Mouse (Mus musculus) liver, embryonic 16.5 days (tissue): ENCODE results near the gene Ruvbl2. TPM values are rescaled to one million over a fixed set of nuclear protein-coding genes. Genes with fewer than 3 reads are reported as not detected.
"Not testable (repeated sequence)": the region's sequence is repeated elsewhere in the genome, so short reads cannot be mapped to it uniquely, and the experiment has no call there.

Source experiments
- ATAC-seq: fragments of 200-750 bp; cut with Nextera tagmentation; 2 replicates; pipeline ENCODE4 v1.8.0; 2017; ENCODE audit warnings: low read depth, mild to moderate bottlenecking, moderate number of reproducible peaks, moderate library complexity
- H3K27ac ChIP-seq: fragments of 300-500 bp; sonication (generic); 2 replicates; pipeline ENCODE4 v1.5.1; 2014; ENCODE audit warnings: mild to moderate bottlenecking, low read length
- H3K27me3 ChIP-seq: fragments of 300-500 bp; sonication (generic); 2 replicates; pipeline ENCODE4 v1.6.1; 2014; ENCODE audit warnings: low read depth, low read length, mixed read lengths; ENCODE audit not compliant: control insufficient read depth, insufficient read depth
- H3K36me3 ChIP-seq: fragments of 300-500 bp; sonication (generic); 2 replicates; pipeline ENCODE4 v1.6.1; 2014; ENCODE audit warnings: mild to moderate bottlenecking; ENCODE audit not compliant: control insufficient read depth, insufficient read depth
- H3K4me1 ChIP-seq: fragments of 300-500 bp; sonication (generic); 2 replicates; pipeline ENCODE4 v1.6.1; 2014; ENCODE audit warnings: low read depth, low read length, mixed read lengths; ENCODE audit not compliant: control insufficient read depth
- H3K4me2 ChIP-seq: fragments of 300-500 bp; sonication (generic); 2 replicates; pipeline ENCODE4 v1.6.1; 2014; ENCODE audit warnings: low read depth, low read length, mixed read lengths
- H3K4me3 ChIP-seq: fragments of 300-500 bp; sonication (generic); 2 replicates; pipeline ENCODE4 v1.5.1; 2014; ENCODE audit warnings: low read depth, mild to moderate bottlenecking, low read length
- H3K9ac ChIP-seq: fragments of 300-500 bp; sonication (generic); 2 replicates; pipeline ENCODE4 v1.6.1; 2014; ENCODE audit warnings: low read depth, low read length
- H3K9me3 ChIP-seq: fragments of 300-500 bp; sonication (generic); replicated peaks from 2 replicates; pipeline ENCODE4 v1.6.1; 2016; ENCODE audit warnings: low read length; ENCODE audit not compliant: control insufficient read depth
- WGBS: fragments of 180-500 bp; shearing (Covaris S2); extraction: QIAGEN DNeasy Blood & Tissue Kit; methylation state at CpG from one replicate; pipeline ENCODE4 v1.1.7; 2014; ENCODE audit not compliant: insufficient replicate concordance; 5-methylcytosine and 5-hydroxymethylcytosine counted together
- microRNA-seq: library from miRNA; unstranded; fragments of <30 nt; microRNA quantifications from one replicate; pipeline ENCODE4, GENCODE M21; 2016
- polyA plus RNA-seq: library from polyadenylated mRNA; unstranded; fragments of >200 nt; fragmentation: Nextera tagmentation; extraction: Ambion mirVana; gene quantifications from 2 replicates; pipeline ENCODE4 v1.2.1, GENCODE M21; 2015

The Ruvbl2 gene
- polyA plus RNA-seq, 1 experiment from 2014 or later: 59.4 TPM

DNA sequence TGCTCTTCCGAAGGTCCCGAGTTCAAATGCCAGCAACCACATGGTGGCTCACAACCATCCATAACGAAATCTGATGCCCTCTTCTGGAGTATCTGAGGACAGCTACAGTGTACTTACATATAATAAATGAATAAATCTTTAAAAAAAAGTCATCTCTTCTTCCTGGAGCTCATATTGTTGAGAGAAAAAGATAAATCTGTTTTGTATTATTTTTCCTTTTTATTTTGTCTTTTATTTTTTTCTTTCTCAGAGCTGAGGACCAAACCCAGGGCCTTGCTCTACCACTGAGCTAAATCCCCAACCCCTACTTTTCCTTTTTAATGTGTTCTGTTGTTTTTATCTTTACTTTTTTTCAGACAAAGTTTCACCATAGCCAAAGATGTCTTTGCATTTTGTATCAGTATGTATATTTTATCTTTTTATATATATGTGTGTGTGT is 41.5 kb downstream of the Ruvbl2 start:
- WGBS: 3% methylated on average over 3 of the region's 3 CpGs
- Histone ChIP-seq H3K9ac (peak overlapping the region; percentile 71), H3K27ac (peak overlapping the region; percentile 94), H3K36me3 (peaks cover 20% of the 10 kb centered on the region), H3K4me2 (peak overlapping the region; percentile 86), H3K4me1 (peaks cover 18% of the 10 kb centered on the region), H3K4me3 (peak overlapping the region; percentile 86)
- peak; percentile 33 for ATAC-seq
- not testable (repeated sequence) for H3K9me3 ChIP-seq, H3K27me3 ChIP-seq

DNA sequence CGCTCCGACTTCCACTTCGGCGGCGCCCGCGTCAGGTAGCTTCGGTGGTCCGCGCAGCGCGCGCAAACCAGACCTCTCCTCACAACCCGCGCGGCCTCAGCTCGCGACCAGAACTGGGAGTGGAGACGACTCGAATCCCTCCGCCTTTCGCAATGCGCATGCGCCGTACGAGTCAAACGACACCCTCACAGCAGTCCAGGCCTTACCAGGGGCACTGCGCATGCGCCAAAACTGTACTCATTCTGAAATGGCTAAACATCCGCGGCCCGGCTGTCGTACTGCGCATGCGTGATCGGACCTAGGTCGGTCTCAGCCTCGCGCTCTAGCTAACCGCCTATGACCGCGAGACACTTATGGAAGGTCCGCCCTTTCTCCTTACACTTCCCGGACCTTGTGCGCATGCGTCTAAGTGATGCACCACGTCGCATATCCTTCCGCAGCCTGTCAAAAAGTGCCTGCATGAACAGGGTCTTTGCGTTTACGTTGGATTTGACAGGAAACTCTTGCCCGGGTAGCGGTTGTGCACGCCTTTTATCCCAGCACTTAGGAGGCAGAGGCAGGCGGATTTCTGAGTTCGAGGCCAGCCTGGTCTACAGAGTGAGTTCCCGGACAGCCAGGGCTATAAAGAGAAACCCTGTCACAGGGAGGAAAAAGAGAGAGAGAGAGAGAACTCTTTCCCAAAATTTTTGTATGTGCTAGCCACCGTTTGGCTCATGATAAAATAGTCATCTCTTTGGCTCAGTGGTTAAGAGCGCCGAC is 42.1 kb downstream of the Ruvbl2 start, which contains the start of gene Snrnp70:
Gene Snrnp70 (minus strand): TSS at position 165 of the 759 bp plus-strand sequence.
- Histone ChIP-seq H3K4me2 (peak within 1 kb of the TSS; percentile 86), H3K9ac (peak within 1 kb of the TSS; percentile 94), H3K27me3 (no peaks in the 10 kb centered on the region), H3K9me3 (no peaks in the 10 kb centered on the region), H3K4me1 (peaks cover 18% of the 10 kb centered on the region), H3K27ac (peak within 1 kb of the TSS; percentile 94), H3K36me3 (peaks cover 22% of the 10 kb centered on the region), H3K4me3 (peak within 1 kb of the TSS; percentile 86)
- under 1% methylated on average over 60 of the region's 60 CpGs for WGBS
- ATAC-seq: peak; percentile 96

- ATAC-seq: peak; percentile 69
- peaks cover 28% of the 10 kb centered on the region for H3K36me3 ChIP-seq
- WGBS: under 1% methylated on average over 19 of the region's 20 CpGs
- H3K4me3 ChIP-seq: peak overlapping the region; percentile 86
- H3K4me1 ChIP-seq: peaks cover 18% of the 10 kb centered on the region
- peak overlapping the region; percentile 94 for H3K27ac ChIP-seq
- H3K9ac ChIP-seq: peak overlapping the region; percentile 94
- no peaks in the 10 kb centered on the region for H3K27me3 ChIP-seq
- peak overlapping the region; percentile 84 for H3K4me2 ChIP-seq
- no peaks in the 10 kb centered on the region for H3K9me3 ChIP-seq
These were observed 42.8 kb downstream of the Ruvbl2 start for GRCm38 (mm10) chr7:45395129-45395541.

DNA sequence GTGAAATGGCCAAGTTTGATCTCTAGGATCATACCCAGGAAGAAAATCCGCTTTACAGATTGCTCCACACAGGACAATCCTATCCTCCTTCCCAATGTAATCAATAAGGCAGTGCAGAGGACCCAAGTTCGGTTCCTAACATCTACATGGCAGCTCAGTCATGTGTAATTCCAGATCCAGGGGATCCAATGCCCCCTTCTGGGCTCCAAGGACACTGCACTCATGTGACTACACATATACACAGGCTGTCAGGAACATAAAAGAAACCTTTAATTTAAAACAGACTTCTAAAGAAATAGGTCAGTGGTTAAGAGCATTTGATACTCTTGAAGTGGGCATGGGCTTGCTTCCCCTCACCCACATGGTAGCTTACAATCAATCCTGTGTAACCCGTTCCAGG is 51.8 kb downstream of the Ruvbl2 start:
- no peak overlapping the region for H3K27ac ChIP-seq
- no peak overlapping the region for H3K4me2 ChIP-seq
- H3K27me3 ChIP-seq: no peaks in the 10 kb centered on the region
- no peaks in the 10 kb centered on the region for H3K9me3 ChIP-seq
- ATAC-seq: no peak
- H3K4me1 ChIP-seq: no peaks in the 10 kb centered on the region
- H3K4me3 ChIP-seq: no peak overlapping the region
- H3K9ac ChIP-seq: no peak overlapping the region
- H3K36me3 ChIP-seq: peaks cover 82% of the 10 kb centered on the region
- 91% methylated on average over 3 of the region's 3 CpGs for WGBS

- Histone ChIP-seq H3K36me3 (peaks cover 54% of the 10 kb centered on the region), H3K4me2 (no peak overlapping the region), H3K9ac (no peak overlapping the region), H3K27ac (no peak overlapping the region), H3K9me3 (no peaks in the 10 kb centered on the region), H3K4me3 (no peak overlapping the region), H3K27me3 (no peaks in the 10 kb centered on the region), H3K4me1 (no peaks in the 10 kb centered on the region)
- 91% methylated on average over 1 of the region's 1 CpGs for WGBS
- no peak for ATAC-seq
These were observed 61.8 kb downstream of the Ruvbl2 start for GRCm38 (mm10) chr7:45376057-45376456.

DNA sequence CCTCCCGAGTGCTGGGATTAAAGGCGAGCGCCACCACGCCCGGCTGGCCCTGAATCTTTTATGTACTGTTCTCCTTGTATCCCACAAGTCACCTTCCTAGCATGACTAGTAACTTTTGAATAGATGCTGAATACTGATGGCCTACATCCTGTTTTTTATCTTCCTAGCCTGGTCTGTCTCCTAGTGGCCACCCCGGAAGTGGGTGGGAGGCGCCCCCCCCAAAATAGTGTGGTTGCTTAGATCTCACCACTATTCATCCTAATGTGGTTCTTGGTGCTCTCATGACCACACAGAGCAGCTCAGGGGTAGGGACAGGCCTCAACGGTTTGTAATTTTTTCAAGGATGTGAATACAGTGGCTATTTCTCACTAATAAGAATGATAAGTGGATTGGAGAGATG is 63.3 kb downstream of the Ruvbl2 start:
- Histone ChIP-seq H3K4me2 (no peak overlapping the region), H3K27me3 (peaks cover 7% of the 10 kb centered on the region), H3K9me3 (no peaks in the 10 kb centered on the region), H3K36me3 (peaks cover 40% of the 10 kb centered on the region), H3K9ac (no peak overlapping the region), H3K4me1 (peaks cover 12% of the 10 kb centered on the region), H3K27ac (no peak overlapping the region), H3K4me3 (no peak overlapping the region)
- WGBS: 81% methylated on average over 8 of the region's 8 CpGs
- ATAC-seq: no peak

- Histone ChIP-seq H3K36me3 (peaks cover 25% of the 10 kb centered on the region), H3K27me3 (peaks cover 22% of the 10 kb centered on the region), H3K9me3 (no peaks in the 10 kb centered on the region), H3K4me3 (no peak overlapping the region), H3K27ac (no peak overlapping the region), H3K4me1 (peaks cover 19% of the 10 kb centered on the region), H3K9ac (no peak overlapping the region), H3K4me2 (no peak overlapping the region)
- ATAC-seq: no peak
- WGBS: 74% methylated on average over 5 of the region's 5 CpGs
These were observed 65.5 kb downstream of the Ruvbl2 start for GRCm38 (mm10) chr7:45372371-45372770.

Small RNA genes within 50 kb of the gene (microRNA-seq; reads per million reads assigned to microRNA genes)
- 0.74 reads per million for gene Gm22133

Other genes with a start within 250 kb of the Ruvbl2 start
- gene Ccdc155, start 233.2 kb downstream of the Ruvbl2 start, polyA plus RNA-seq: 0.05 TPM in 1 of 2 replicates, not detected in the other
- 1.5 and 2.2 TPM in 2 replicates for gene Dkkl1, start 225.9 kb downstream of the Ruvbl2 start, polyA plus RNA-seq
- gene Tead2, start 222.3 kb downstream of the Ruvbl2 start, polyA plus RNA-seq: 5.0 and 6.5 TPM in 2 replicates
- gene Cd37, start 199.0 kb downstream of the Ruvbl2 start, polyA plus RNA-seq: 16.4 and 19.3 TPM in 2 replicates
- gene Slc6a16, start 197.0 kb downstream of the Ruvbl2 start, polyA plus RNA-seq: not detected in 2 replicates
- not detected in 2 replicates for gene Slc6a21, start 160.6 kb downstream of the Ruvbl2 start, polyA plus RNA-seq
- gene Trpm4, start 104.3 kb downstream of the Ruvbl2 start, polyA plus RNA-seq: 0.85 and 1.7 TPM in 2 replicates
- 0.39 and 0.60 TPM in 2 replicates for gene Hrc, start 102.8 kb downstream of the Ruvbl2 start, polyA plus RNA-seq
- 0.15 and 0.19 TPM in 2 replicates for gene Ppfia3, start 71.1 kb downstream of the Ruvbl2 start, polyA plus RNA-seq
- gene Lin7b, start 67.5 kb downstream of the Ruvbl2 start, polyA plus RNA-seq: not detected in 2 replicates
- gene Snrnp70, start 42.4 kb downstream of the Ruvbl2 start, polyA plus RNA-seq: 64.2 and 70.1 TPM in 2 replicates
- not detected in 2 replicates for gene Kcna7, start 32.4 kb downstream of the Ruvbl2 start, polyA plus RNA-seq
- 0.09 and 0.26 TPM in 2 replicates for gene Ntf5, start 24.4 kb downstream of the Ruvbl2 start, polyA plus RNA-seq
- not detected in 2 replicates for gene Lhb, start 17.3 kb downstream of the Ruvbl2 start, polyA plus RNA-seq
- gene Gys1, start 3.3 kb downstream of the Ruvbl2 start, polyA plus RNA-seq: 7.6 and 8.9 TPM in 2 replicates
- 6,125 and 6,166 TPM in 2 replicates for gene Ftl1, start 21.8 kb upstream of the Ruvbl2 start, polyA plus RNA-seq
- 63.3 and 63.4 TPM in 2 replicates for gene Bax, start 28.8 kb upstream of the Ruvbl2 start, polyA plus RNA-seq
- gene Tulp2, start 43.8 kb upstream of the Ruvbl2 start, polyA plus RNA-seq: 0.41 and 0.75 TPM in 2 replicates
- gene Gm45808, start 48.7 kb upstream of the Ruvbl2 start, polyA plus RNA-seq: not detected in 2 replicates
- 2.5 and 3.3 TPM in 2 replicates for gene Dhdh, start 50.7 kb upstream of the Ruvbl2 start, polyA plus RNA-seq
- 122 and 124 TPM in 2 replicates for gene Nucb1, start 72.3 kb upstream of the Ruvbl2 start, polyA plus RNA-seq
- 293 and 328 TPM in 2 replicates for gene Ppp1r15a, start 88.2 kb upstream of the Ruvbl2 start, polyA plus RNA-seq
- 0.47 and 0.78 TPM in 2 replicates for gene Plekha4, start 88.2 kb upstream of the Ruvbl2 start, polyA plus RNA-seq
- 1.3 and 1.8 TPM in 2 replicates for gene Hsd17b14, start 116.8 kb upstream of the Ruvbl2 start, polyA plus RNA-seq
- gene Bcat2, start 132.1 kb upstream of the Ruvbl2 start, polyA plus RNA-seq: 44.0 and 44.6 TPM in 2 replicates
- not detected in 2 replicates for gene Fgf21, start 177.4 kb upstream of the Ruvbl2 start, polyA plus RNA-seq
- not detected in 2 replicates for gene Fut1, start 179.2 kb upstream of the Ruvbl2 start, polyA plus RNA-seq
- gene Izumo1, start 183.7 kb upstream of the Ruvbl2 start, polyA plus RNA-seq: 0.05 and 0.06 TPM in 2 replicates
- gene Rasip1, start 189.4 kb upstream of the Ruvbl2 start, polyA plus RNA-seq: 1.7 and 1.8 TPM in 2 replicates
- gene Mamstr, start 201.9 kb upstream of the Ruvbl2 start, polyA plus RNA-seq: 0.58 and 1.3 TPM in 2 replicates
- 0.02 and 0.08 TPM in 2 replicates for gene Fut2, start 228.3 kb upstream of the Ruvbl2 start, polyA plus RNA-seq
- gene Ntn5, start 245.9 kb upstream of the Ruvbl2 start, polyA plus RNA-seq: not detected in 2 replicates